Mouse (Mus musculus) hindbrain, embryonic 14.5 days (tissue): ENCODE measurements around the gene Dock1. TPM values are rescaled to one million over a fixed set of nuclear protein-coding genes. Genes with fewer than 3 reads are reported as not detected.
A peak's percentile ranks its signal among the peaks of the same experiment; 100 is the strongest.

Experiments
- ATAC-seq: fragments of 200-750 bp; cut with Nextera tagmentation; 2 replicates; pipeline ENCODE4 v1.8.0; 2017; ENCODE audit warnings: moderate number of reproducible peaks, mild to moderate bottlenecking, moderate TSS enrichment, moderate library complexity; ENCODE audit not compliant: low FRiP score
- DNase-seq: peaks from one replicate; pipeline ENCODE4 v3.0.0-alpha.2; 2015; ENCODE audit warnings: low spot score
- H3K27ac ChIP-seq: fragments of 300-500 bp; sonication (generic); 2 replicates; pipeline ENCODE4 v1.5.1; 2014; ENCODE audit warnings: mild to moderate bottlenecking, moderate library complexity
- H3K27me3 ChIP-seq: fragments of 300-500 bp; sonication (generic); 2 replicates; pipeline ENCODE4 v1.6.1; 2014; ENCODE audit warnings: mild to moderate bottlenecking, low read length, mixed read lengths; ENCODE audit not compliant: control insufficient read depth, insufficient read depth
- H3K36me3 ChIP-seq: fragments of 300-500 bp; sonication (generic); replicated peaks from 2 replicates; pipeline ENCODE4 v1.6.1; 2014; ENCODE audit not compliant: control insufficient read depth, insufficient read depth
- H3K4me1 ChIP-seq: fragments of 300-500 bp; sonication (generic); replicated peaks from 2 replicates; pipeline ENCODE4 v1.6.1; 2014; ENCODE audit warnings: antibody characterized with exemption, low read length, mixed read lengths; ENCODE audit not compliant: control insufficient read depth, insufficient read depth
- H3K4me2 ChIP-seq: fragments of 300-500 bp; sonication (generic); replicated peaks from 2 replicates; pipeline ENCODE4 v1.6.1; 2014; ENCODE audit warnings: mild to moderate bottlenecking, moderate library complexity
- H3K4me3 ChIP-seq: fragments of 300-500 bp; sonication (generic); replicated peaks from 2 replicates; pipeline ENCODE4 v1.5.1; 2014; ENCODE audit warnings: mild to moderate bottlenecking, low read length
- H3K9ac ChIP-seq: fragments of 300-500 bp; sonication (generic); 2 replicates; pipeline ENCODE4 v1.6.1; 2014
- H3K9me3 ChIP-seq: fragments of 300-500 bp; sonication (generic); 2 replicates; pipeline ENCODE4 v1.6.1; 2016; ENCODE audit warnings: low read length; ENCODE audit not compliant: control insufficient read depth
- WGBS: fragments of 180-500 bp; shearing (Covaris S2); extraction: QIAGEN DNeasy Blood & Tissue Kit; methylation state at CpG from one replicate; pipeline ENCODE4 v1.1.7; 2014; 5-methylcytosine and 5-hydroxymethylcytosine counted together
- polyA plus RNA-seq: library from polyadenylated mRNA; unstranded; fragments of >200 nt; fragmentation: Nextera tagmentation; extraction: Ambion mirVana; gene quantifications from 2 replicates; pipeline ENCODE4 v1.2.1, GENCODE M21; 2014

The Dock1 gene
- polyA plus RNA-seq, 1 experiment from 2014 or later, result 9.9 TPM

DNA sequence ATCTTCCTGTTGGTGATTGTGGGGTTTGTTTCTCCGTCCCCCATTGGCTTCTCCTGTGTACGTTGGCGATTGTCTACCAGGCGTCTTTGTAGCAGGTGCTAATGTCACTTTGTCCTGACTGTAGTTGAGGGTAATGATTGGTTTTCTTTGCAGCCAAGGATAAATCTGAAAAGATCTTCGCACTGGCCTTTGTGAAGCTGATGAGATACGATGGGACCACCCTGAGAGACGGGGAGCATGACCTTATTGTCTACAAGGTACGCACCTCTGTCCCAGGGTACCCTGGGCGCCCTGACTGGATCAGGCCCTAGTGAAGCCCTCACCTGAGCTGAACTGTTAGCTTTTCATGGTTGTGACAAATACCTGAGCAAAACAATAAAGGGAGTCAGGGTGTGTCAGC lies 100.9 kb downstream of the Dock1 start:
- 94% methylated on average over 9 of the region's 9 CpGs for WGBS
- DNase-seq, result no peak
- ATAC-seq, result no peak

DNA sequence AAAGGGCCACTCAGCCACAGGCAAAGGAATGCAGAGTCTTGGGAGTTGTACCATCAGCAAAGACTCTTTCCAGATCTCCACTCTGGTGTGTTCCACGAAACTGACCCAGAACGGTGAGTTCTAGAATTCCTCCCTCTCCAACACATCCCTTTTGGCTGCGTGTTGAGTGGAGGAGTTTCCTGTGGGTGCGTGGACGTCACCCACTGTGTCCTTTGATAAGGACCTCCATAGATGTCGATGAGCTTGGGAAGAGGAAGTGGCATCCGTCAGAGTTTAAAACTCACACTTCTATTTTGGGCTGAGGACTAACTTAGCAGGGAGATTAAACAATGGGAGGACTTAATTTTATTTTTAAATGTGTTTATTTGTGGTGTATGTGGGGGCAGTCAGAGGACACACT lies 101.9 kb downstream of the Dock1 start:
- 92% methylated on average over 7 of the region's 7 CpGs for WGBS
- H3K4me3 ChIP-seq, result no peak overlapping the region
- DNase-seq (no peak), ATAC-seq (no peak)
- no peak overlapping the region for H3K9ac ChIP-seq
- no peak overlapping the region for H3K27ac ChIP-seq
- peaks cover 17% of the 10 kb centered on the region for H3K4me1 ChIP-seq
- H3K4me2 ChIP-seq, result no peak overlapping the region
- no peaks in the 10 kb centered on the region for H3K9me3 ChIP-seq
- no peaks in the 10 kb centered on the region for H3K27me3 ChIP-seq
- H3K36me3 ChIP-seq, result no peaks in the 10 kb centered on the region

More for the DNA sequence above, 100.9 kb downstream of the Dock1 start:
- Histone ChIP-seq H3K4me2 (no peak overlapping the region), H3K4me1 (peaks cover 17% of the 10 kb centered on the region), H3K36me3 (no peaks in the 10 kb centered on the region), H3K27ac (no peak overlapping the region), H3K27me3 (no peaks in the 10 kb centered on the region), H3K4me3 (no peak overlapping the region), H3K9me3 (no peaks in the 10 kb centered on the region), H3K9ac (no peak overlapping the region)

DNA sequence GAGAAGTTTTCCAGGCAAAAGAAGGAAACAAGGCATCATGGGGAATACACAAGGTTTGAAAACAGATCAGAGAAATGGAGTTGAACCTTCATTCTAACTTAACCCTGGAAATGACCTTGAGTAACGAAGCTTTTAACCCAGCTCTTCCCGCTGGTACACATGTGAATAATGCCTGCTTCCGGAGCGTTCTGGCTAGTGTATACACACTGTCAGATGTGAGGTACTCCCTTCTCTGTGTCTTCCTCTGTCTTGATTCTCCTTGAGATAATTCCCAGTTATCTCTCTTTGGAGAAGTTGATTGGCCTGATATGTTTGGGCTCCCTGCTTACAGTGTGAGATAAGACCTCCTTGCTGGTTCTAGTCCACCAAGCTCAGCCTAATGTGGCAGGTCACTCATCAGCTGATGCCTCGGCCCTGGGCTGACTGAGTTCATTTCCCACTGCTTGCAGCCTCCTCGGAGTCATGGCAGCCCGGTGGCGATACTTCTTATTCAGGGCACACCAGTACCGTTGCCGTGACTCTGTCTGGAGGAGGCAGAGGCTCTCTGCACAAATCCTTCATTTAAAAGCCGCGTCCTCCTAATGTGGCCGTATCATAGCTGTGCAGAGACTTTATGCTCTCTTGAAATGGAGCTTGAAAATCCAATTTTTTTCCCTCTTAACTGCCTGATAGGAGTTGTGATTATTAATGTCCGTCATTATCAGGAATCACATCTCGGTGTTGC lies 102.6 kb downstream of the Dock1 start:
- no peak overlapping the region for H3K9ac ChIP-seq
- ATAC-seq (peak; percentile 24; the same call in 1 of the 2 replicates), DNase-seq (no peak)
- 71% methylated on average over 15 of the region's 15 CpGs for WGBS
- H3K4me1 ChIP-seq, result peaks cover 17% of the 10 kb centered on the region
- H3K27me3 ChIP-seq, result no peaks in the 10 kb centered on the region
- H3K27ac ChIP-seq, result no peak overlapping the region
- H3K9me3 ChIP-seq, result no peaks in the 10 kb centered on the region
- H3K4me3 ChIP-seq, result no peak overlapping the region
- H3K36me3 ChIP-seq, result no peaks in the 10 kb centered on the region
- no peak overlapping the region for H3K4me2 ChIP-seq

GRCm38 (mm10) chr7:134773761-134774415 lies 103.4 kb downstream of the Dock1 start:
- H3K4me3 ChIP-seq, result no peak overlapping the region
- H3K9me3 ChIP-seq, result no peaks in the 10 kb centered on the region
- WGBS, result 73% methylated on average over 6 of the region's 6 CpGs
- DNase-seq, result no peak
- ATAC-seq, result no peak; the same call in 1 of the 2 replicates
- H3K27ac ChIP-seq, result peak overlapping the region; percentile 71
- H3K27me3 ChIP-seq, result no peaks in the 10 kb centered on the region
- peaks cover 17% of the 10 kb centered on the region for H3K4me1 ChIP-seq
- H3K9ac ChIP-seq, result peak overlapping the region; percentile 21; the same call in 1 of the 2 replicates
- H3K36me3 ChIP-seq, result no peaks in the 10 kb centered on the region
- no peak overlapping the region for H3K4me2 ChIP-seq

DNA sequence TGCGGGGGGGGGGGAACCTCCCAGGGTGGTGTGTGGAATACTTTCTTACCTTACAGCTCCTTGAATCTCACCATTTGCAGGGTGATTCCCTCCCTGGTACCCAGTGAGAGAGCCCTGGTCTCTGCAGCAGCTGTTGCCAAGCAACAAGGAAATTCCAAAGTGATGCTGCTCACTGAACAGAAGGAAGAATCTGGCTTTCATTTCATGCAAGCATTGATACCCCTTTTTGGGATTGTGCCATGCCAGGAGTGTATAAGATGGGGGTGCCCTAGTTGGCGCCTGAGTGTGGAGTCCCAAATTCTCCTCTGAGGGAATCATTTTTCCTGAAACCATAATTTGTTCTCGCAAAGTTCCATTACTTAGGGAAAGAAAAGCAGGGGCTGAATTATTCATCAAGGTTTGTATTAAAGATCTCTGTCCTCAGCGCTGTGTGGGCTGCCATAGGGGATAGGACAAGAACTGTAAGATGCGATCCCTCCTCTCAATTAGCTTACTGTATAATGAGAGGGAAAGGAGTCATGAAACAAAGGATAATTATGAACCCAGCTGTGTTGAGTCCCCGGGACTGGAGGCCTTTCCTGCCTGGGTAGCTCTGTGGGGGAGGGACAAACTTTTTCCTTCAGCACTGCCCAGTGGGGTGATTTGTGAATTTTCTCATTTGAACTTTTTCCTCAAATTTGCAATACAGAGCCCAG lies 104.2 kb downstream of the Dock1 start:
- Histone ChIP-seq H3K4me2 (peak overlapping the region; percentile 15; the same call in 1 of the 2 replicates), H3K36me3 (no peaks in the 10 kb centered on the region), H3K9ac (no peak overlapping the region), H3K27me3 (no peaks in the 10 kb centered on the region), H3K9me3 (no peaks in the 10 kb centered on the region), H3K27ac (peak overlapping the region; percentile 71), H3K4me3 (no peak overlapping the region), H3K4me1 (peaks cover 17% of the 10 kb centered on the region)
- DNase-seq (peak; percentile 68), ATAC-seq (peak; percentile 77)
- 43% methylated on average over 6 of the region's 6 CpGs for WGBS

- H3K9ac ChIP-seq, result no peak overlapping the region
- ATAC-seq (no peak), DNase-seq (no peak)
- peaks cover 17% of the 10 kb centered on the region for H3K4me1 ChIP-seq
- no peaks in the 10 kb centered on the region for H3K36me3 ChIP-seq
- no peak overlapping the region for H3K4me3 ChIP-seq
- WGBS, result 80% methylated on average over 10 of the region's 10 CpGs
- H3K27ac ChIP-seq, result no peak overlapping the region
- H3K4me2 ChIP-seq, result no peak overlapping the region
- no peaks in the 10 kb centered on the region for H3K27me3 ChIP-seq
- H3K9me3 ChIP-seq, result no peaks in the 10 kb centered on the region
Observed at GRCm38 (mm10) chr7:134775671-134776070, 105.2 kb downstream of the Dock1 start.

DNA sequence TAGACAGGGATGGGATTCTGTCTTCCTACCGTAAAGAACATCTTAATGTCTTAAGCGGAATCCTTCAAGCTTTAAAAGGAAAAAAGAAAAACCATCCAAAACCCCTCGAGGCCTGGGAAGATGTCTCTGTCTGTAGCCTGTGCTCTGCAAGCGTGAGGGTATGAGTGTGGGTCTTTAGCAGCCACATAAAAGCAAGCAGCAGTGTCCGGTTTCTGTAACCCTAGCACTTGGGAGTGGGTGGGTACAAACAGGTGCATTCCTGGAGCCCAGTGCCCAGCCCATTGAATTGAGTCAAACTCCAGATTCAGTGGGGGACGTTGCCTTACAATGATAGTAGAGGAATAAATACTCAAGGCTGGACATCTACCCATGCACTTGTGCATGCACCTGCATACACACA lies 105.9 kb downstream of the Dock1 start:
- WGBS, result 77% methylated on average over 6 of the region's 6 CpGs
- Histone ChIP-seq H3K4me2 (no peak overlapping the region), H3K27ac (no peak overlapping the region), H3K4me1 (peaks cover 17% of the 10 kb centered on the region), H3K27me3 (no peaks in the 10 kb centered on the region), H3K4me3 (no peak overlapping the region), H3K9me3 (no peaks in the 10 kb centered on the region), H3K36me3 (no peaks in the 10 kb centered on the region), H3K9ac (no peak overlapping the region)
- DNase-seq (no peak), ATAC-seq (no peak)

- Histone ChIP-seq H3K9ac (no peak overlapping the region), H3K27me3 (no peaks in the 10 kb centered on the region), H3K4me3 (no peak overlapping the region), H3K36me3 (no peaks in the 10 kb centered on the region), H3K27ac (no peak overlapping the region), H3K4me2 (no peak overlapping the region), H3K9me3 (no peaks in the 10 kb centered on the region), H3K4me1 (no peaks in the 10 kb centered on the region; the same call in 1 of the 2 replicates)
- ATAC-seq, result no peak
- DNase-seq, result no peak
- WGBS, result 98% methylated on average over 3 of the region's 3 CpGs
Observed at GRCm38 (mm10) chr7:134779761-134780160, 109.3 kb downstream of the Dock1 start.

DNA sequence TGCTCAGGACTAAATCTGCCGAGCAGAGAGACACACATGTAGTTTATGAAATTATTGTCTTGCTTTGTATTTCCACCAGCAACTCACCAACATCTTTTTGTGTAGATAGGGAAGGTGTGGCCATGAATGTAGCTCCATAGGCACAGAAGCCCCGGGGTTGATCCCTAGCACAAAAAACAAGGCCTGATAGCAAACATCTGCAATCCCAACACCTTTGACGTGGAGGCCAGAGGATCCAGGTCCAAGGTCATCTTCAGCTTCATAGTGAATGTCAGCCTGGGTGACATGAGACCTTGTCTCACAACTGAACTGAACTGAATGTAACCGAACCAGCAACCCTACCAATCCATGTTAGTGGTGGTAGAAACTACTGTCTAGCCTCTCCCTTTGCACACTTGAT lies 116.7 kb downstream of the Dock1 start:
- Histone ChIP-seq H3K9ac (no peak overlapping the region), H3K4me2 (no peak overlapping the region), H3K36me3 (no peaks in the 10 kb centered on the region), H3K4me3 (no peak overlapping the region), H3K27ac (no peak overlapping the region), H3K4me1 (no peaks in the 10 kb centered on the region), H3K27me3 (no peaks in the 10 kb centered on the region), H3K9me3 (no peaks in the 10 kb centered on the region)
- no peak for ATAC-seq
- whole genome bisulfite sequencing, result 90% methylated on average over 4 of the region's 4 CpGs
- DNase-seq, result no peak
